Mouse (Mus musculus) spleen, adult 2 months (tissue): ENCODE data around the gene Tchhl1.

ENCODE experiments used
- CTCF ChIP-seq: fragments of 200-500 bp; IDR thresholded peaks from 2 replicates; pipeline ENCODE4 v1.5.1; 2011; ENCODE audit warnings: mild to moderate bottlenecking, inconsistent platforms; ENCODE audit not compliant: insufficient read depth, insufficient read length, insufficient replicate concordance; ENCODE audit errors: extremely low read depth
- POLR2A ChIP-seq: fragments of 200-500 bp; IDR thresholded peaks from 2 replicates; pipeline ENCODE4 v1.6.1; 2011; ENCODE audit warnings: low read depth, low read length, inconsistent platforms

GRCm38 (mm10) chr3:93468561-93468960 is at the start of gene Tchhl1:
- TF ChIP-seq CTCF (no peak), POLR2A (no peak)
